Mouse (Mus musculus) adrenal gland (tissue): ENCODE measurements at regions not wholly inside any gene's neighbourhood (a gene's known extent, or its start where the extent isn't known, plus 50 kb on each side); places are given as distances from the start of the nearest gene placed in this dataset.

Source experiments
- intact Hi-C: fragments of 180-260 bp; cut with DNase I; formaldehyde crosslinking; loops from one replicate; pipeline ENCODE4 v1.15.1; 2025

- intact Hi-C loops: no loop called here
Observed at GRCm38 (mm10) chr1:165086131-165086530, 74.4 kb downstream of the Tbx19 start.

GRCm38 (mm10) chr1:165084753-165085152 is 75.8 kb downstream of the Tbx19 start:
- intact Hi-C loops: no loop called here

- intact Hi-C loops: no loop called here
Observed at GRCm38 (mm10) chr1:165084179-165084578, 76.4 kb downstream of the Tbx19 start.

GRCm38 (mm10) chr1:165080351-165080750 is 80.2 kb downstream of the Tbx19 start:
- intact Hi-C loops: no loop called here

GRCm38 (mm10) chr1:165077313-165077712 is 83.3 kb downstream of the Tbx19 start:
- intact Hi-C loops: no loop called here

GRCm38 (mm10) chr1:165075301-165076082 is 85.1 kb downstream of the Tbx19 start:
- intact Hi-C loops: no loop called here

- intact Hi-C loops: no loop called here
Observed at GRCm38 (mm10) chr1:165071831-165072491, 88.6 kb downstream of the Tbx19 start.

- intact Hi-C loops: no loop called here
Observed at GRCm38 (mm10) chr1:165064981-165065380, 95.6 kb downstream of the Tbx19 start.

- intact Hi-C loops: no loop called here
Observed at GRCm38 (mm10) chr1:165062813-165063492, 97.6 kb downstream of the Tbx19 start.

- intact Hi-C loops: no loop called here
Observed at GRCm38 (mm10) chr1:165061420-165061819, 99.2 kb downstream of the Tbx19 start.

- intact Hi-C loops: no loop called here
Observed at GRCm38 (mm10) chr1:165054245-165054644, 106.3 kb downstream of the Tbx19 start.

- intact Hi-C loops: no loop called here
Observed at GRCm38 (mm10) chr1:165051294-165051693, 109.3 kb downstream of the Tbx19 start.

- intact Hi-C loops: no loop called here
Observed at GRCm38 (mm10) chr1:165050176-165050575, 110.4 kb downstream of the Tbx19 start.

GRCm38 (mm10) chr1:165046637-165047036 is 111.3 kb upstream of the Xcl1 start:
- intact Hi-C loops: no loop called here

GRCm38 (mm10) chr1:165046056-165046455 is 110.7 kb upstream of the Xcl1 start:
- intact Hi-C loops: no loop called here

GRCm38 (mm10) chr1:165043361-165043760 is 108.0 kb upstream of the Xcl1 start:
- intact Hi-C loops: no loop called here

GRCm38 (mm10) chr1:165042105-165042504 is 106.8 kb upstream of the Xcl1 start:
- intact Hi-C loops: no loop called here

- intact Hi-C loops: loop anchor here (5.0 to 10.0 kb wide), 3 partner anchors 162 to 719 kb away; no protein-coding TSS in a partner anchor
Observed at GRCm38 (mm10) chr1:165036631-165037030, 101.3 kb upstream of the Xcl1 start.

- intact Hi-C loops: loop anchor here (5.0 to 10.0 kb wide), 3 partner anchors 161 to 718 kb away; no protein-coding TSS in a partner anchor
Observed at GRCm38 (mm10) chr1:165035618-165036017, 100.3 kb upstream of the Xcl1 start.

GRCm38 (mm10) chr1:165020960-165021563 is 85.7 kb upstream of the Xcl1 start:
- intact Hi-C loops: no loop called here

GRCm38 (mm10) chr1:165018692-165019309 is 83.5 kb upstream of the Xcl1 start:
- intact Hi-C loops: loop anchor here (10.0 kb wide), 1 partner anchor 114 kb away; no protein-coding TSS in a partner anchor
